Comparison of ENCODE assay signal across 8 mouse cellular contexts in genomic region chr7:13037901-13038555, GRCm38 (mm10). TPM values are rescaled to one million over a fixed set of nuclear protein-coding genes. Genes with fewer than 3 reads are reported as not detected.
DNase-seq lines count a peak whose midpoint lies in the region; ATAC-seq and TF ChIP-seq lines count a peak whose summit lies in the region.

Ube2m (minus strand) TSS chr7:13038275.

- H3K9ac ChIP-seq in MEL (ENCODE audit: control insufficient read depth, low read depth, low read length, poor library complexity, severe bottlenecking): peak within 1 kb of the TSS; percentile 98
- peak within 1 kb of the TSS; percentile 99 for H3K9ac ChIP-seq in lung, postnatal 0 days (replicated peaks; ENCODE audit: low read depth)

- TF ChIP-seq EP300 in MEL (IDR thresholded peaks at IDR 0.05; ENCODE audit: low read depth in 1 of 2, low read length in 2 of 2): no peak
- no peak for TF ChIP-seq EP300 in lung, postnatal 0 days (IDR thresholded peaks at IDR 0.05)

- H3K79me2 ChIP-seq in MEL (ENCODE audit: control insufficient read depth, insufficient read depth, low read length, poor library complexity): peaks cover 25% of the 10 kb centered on the region

- no peaks in the 10 kb centered on the region for H3K9me3 ChIP-seq in MEL (replicated peaks; ENCODE audit: insufficient read depth, low read length)
- peaks cover 6% of the 10 kb centered on the region for H3K9me3 ChIP-seq in hindbrain, embryonic 10.5 days
- no peaks in the 10 kb centered on the region for H3K9me3 ChIP-seq in lung, postnatal 0 days (ENCODE audit: low read length)

- peak within 1 kb of the TSS; percentile 62 for H3K4me2 ChIP-seq in lung, postnatal 0 days (replicated peaks; ENCODE audit: low read depth, low read length)

- WGBS in hindbrain, embryonic 10.5 days: under 1% methylated on average over 65 of the region's 65 CpGs
- WGBS in lung, postnatal 0 days: under 1% methylated on average over 52 of the region's 65 CpGs

- TF ChIP-seq CTCF in MEL (IDR thresholded peaks at IDR 0.05 in 2 of 3, conservative IDR thresholded peaks at IDR 0.05 in 1 of 3; ENCODE audit: control insufficient read depth in 1 of 3, insufficient read depth in 1 of 3, low read depth in 2 of 3, low read length in 3 of 3, poor library complexity in 1 of 3, severe bottlenecking in 1 of 3): no peak
- TF ChIP-seq CTCF in lung, postnatal 0 days (IDR thresholded peaks at IDR 0.05): no peak

- peaks cover 0 to 14% of the 10 kb centered on the region in 2 experiments; a peak in 2 of 4 replicates for H3K36me3 ChIP-seq in MEL (ENCODE audit: control insufficient read depth in 1 of 2, insufficient read depth in 2 of 2, low read length in 2 of 2)
- peaks cover 27% of the 10 kb centered on the region for H3K36me3 ChIP-seq in hindbrain, embryonic 10.5 days
- 0 out of 2 replicates have a peak, but pooled peaks cover under 1% of the 10 kb centered on the region for H3K36me3 ChIP-seq in lung, postnatal 0 days (ENCODE audit: insufficient read depth, low read length)

- H3K4me3 ChIP-seq in MEL (ENCODE audit: control insufficient read depth in 1 of 2, insufficient read depth in 1 of 2, low read depth in 2 of 2, low read length in 2 of 2): peak within 1 kb of the TSS; percentile 95 to 97
- peak within 1 kb of the TSS; percentile 79 for H3K4me3 ChIP-seq in hindbrain, embryonic 10.5 days
- H3K4me3 ChIP-seq in lung, postnatal 0 days (ENCODE audit: low read depth, low read length): peak within 1 kb of the TSS; percentile 84

- H3K4me1 ChIP-seq in MEL (ENCODE audit: control insufficient read depth in 1 of 2, insufficient read depth in 2 of 2, low read length in 2 of 2): peaks cover 5 to 24% of the 10 kb centered on the region in 2 experiments; a peak in 3 of 4 replicates
- H3K4me1 ChIP-seq in hindbrain, embryonic 10.5 days (replicated peaks): peaks cover 50% of the 10 kb centered on the region
- H3K4me1 ChIP-seq in lung, postnatal 0 days (ENCODE audit: insufficient read depth, low read depth, low read length): peaks cover 29% of the 10 kb centered on the region

- peak; percentile 98 for DNase-seq in MEL (ENCODE audit: low read depth, low spot score)
- peak; percentile 99 for DNase-seq in cerebellum, adult 8-10 months
- DNase-seq in hindbrain, embryonic 10.5 days (ENCODE audit: low spot score): peak; percentile 99
- peak; percentile 99 for DNase-seq in layer of hippocampus, adult 9-11 months
- peak; percentile 98 for DNase-seq in lung, postnatal 0 days (ENCODE audit: low spot score)
- peak; percentile 99 for DNase-seq in ovary, postnatal 14 days (ENCODE audit: low spot score)
- DNase-seq in thymus, postnatal 14 days: peak; percentile 100

- TF ChIP-seq POLR2A in MEL (IDR thresholded peaks at IDR 0.05; ENCODE audit: control insufficient read depth in 1 of 2, insufficient read depth in 1 of 2, low read depth in 1 of 2, low read length in 2 of 2, poor library complexity in 1 of 2): peak; percentile 88 to 93

- peak within 1 kb of the TSS; percentile 98 for H3K27ac ChIP-seq in MEL (ENCODE audit: control insufficient read depth, low read depth, low read length)
- peak within 1 kb of the TSS; percentile 100 for H3K27ac ChIP-seq in hindbrain, embryonic 10.5 days
- H3K27ac ChIP-seq in lung, postnatal 0 days (ENCODE audit: low read length): peak within 1 kb of the TSS; percentile 100

- H3K27me3 ChIP-seq in MEL (ENCODE audit: control insufficient read depth in 1 of 2, insufficient read depth in 2 of 2, low read length in 2 of 2): no peaks in the 10 kb centered on the region
- peaks cover 26% of the 10 kb centered on the region for H3K27me3 ChIP-seq in hindbrain, embryonic 10.5 days (ENCODE audit: insufficient read depth, poor library complexity, severe bottlenecking)
- 0 out of 2 replicates have a peak, but pooled peaks cover 4% of the 10 kb centered on the region for H3K27me3 ChIP-seq in lung, postnatal 0 days (replicated peaks; ENCODE audit: insufficient read depth, low read length)

- TF ChIP-seq RAD21 in MEL (IDR thresholded peaks at IDR 0.05; ENCODE audit: low read depth, low read length): no peak

- ATAC-seq in frontal cortex, adult (ENCODE audit: low TSS enrichment): peak; percentile 65
- peak; percentile 94 for ATAC-seq in lung, postnatal 0 days

TF ChIP-seq in MEL, 35 proteins besides CTCF, POLR2A, EP300 and RAD21:
- TF ChIP-seq JUND (IDR thresholded peaks at IDR 0.05; ENCODE audit: low read depth, low read length): no peak
- TF ChIP-seq SMC3 (IDR thresholded peaks at IDR 0.05; ENCODE audit: low read depth, low read length): no peak
- TF ChIP-seq CHD2 (IDR thresholded peaks at IDR 0.05; ENCODE audit: low read length): no peak
- TF ChIP-seq ZKSCAN1 (IDR thresholded peaks at IDR 0.05; ENCODE audit: low read depth, low read length): no peak
- TF ChIP-seq UBTF (IDR thresholded peaks at IDR 0.05; ENCODE audit: borderline replicate concordance, insufficient read depth, low read depth, low read length): 0 out of 2 replicates have a peak, but pooled peaks have one; percentile 30
- peak; percentile 77 for TF ChIP-seq HCFC1 (IDR thresholded peaks at IDR 0.05; ENCODE audit: low read depth, low read length)
- TF ChIP-seq MAFK (IDR thresholded peaks at IDR 0.05; ENCODE audit: borderline replicate concordance, low read depth, low read length): no peak
- no peak for TF ChIP-seq POLR2AphosphoS5 (IDR thresholded peaks at IDR 0.05; ENCODE audit: borderline replicate concordance, low read depth, low read length)
- TF ChIP-seq MXI1 (IDR thresholded peaks at IDR 0.05; ENCODE audit: low read depth, low read length): peak; percentile 70; the same call in 1 of the 2 replicates
- no peak for TF ChIP-seq CHD1 (IDR thresholded peaks at IDR 0.05; ENCODE audit: low read depth, low read length)
- no peak for TF ChIP-seq ZNF384 (IDR thresholded peaks at IDR 0.05; ENCODE audit: low read depth, low read length)
- TF ChIP-seq RCOR1 (IDR thresholded peaks at IDR 0.05; ENCODE audit: low read depth, low read length): no peak
- no peak for TF ChIP-seq USF1 (IDR thresholded peaks at IDR 0.05; ENCODE audit: low read depth, low read length)
- TF ChIP-seq KAT2A (conservative IDR thresholded peaks at IDR 0.05; ENCODE audit: low read depth, low read length): peak; percentile 60
- no peak for TF ChIP-seq MYB (IDR thresholded peaks at IDR 0.05; ENCODE audit: low read depth, low read length)
- TF ChIP-seq USF2 (IDR thresholded peaks at IDR 0.05; ENCODE audit: borderline replicate concordance in 1 of 2, insufficient read depth in 1 of 2, low read depth in 1 of 2, low read length in 2 of 2): no peak
- TF ChIP-seq NRF1 (IDR thresholded peaks at IDR 0.05; ENCODE audit: insufficient read depth, low read depth, low read length, poor library complexity, severe bottlenecking): peak; percentile 97
- peak; percentile 90 for TF ChIP-seq NELFE (IDR thresholded peaks at IDR 0.05; ENCODE audit: low read depth, low read length)
- no peak for TF ChIP-seq GATA1 (IDR thresholded peaks at IDR 0.05; ENCODE audit: low read depth, low read length)
- TF ChIP-seq ZC3H11A (IDR thresholded peaks at IDR 0.05; ENCODE audit: low read depth, low read length): no peak
- peak; percentile 58 for TF ChIP-seq TBP (IDR thresholded peaks at IDR 0.05; ENCODE audit: low read depth, low read length)
- TF ChIP-seq E2F4 (IDR thresholded peaks at IDR 0.05; ENCODE audit: borderline replicate concordance, low read depth, low read length): no peak
- 0 out of 2 replicates have a peak, but pooled peaks have one; percentile 20 for TF ChIP-seq MYC (IDR thresholded peaks at IDR 0.05; ENCODE audit: low read depth, low read length)
- TF ChIP-seq MEF2A (IDR thresholded peaks at IDR 0.05; ENCODE audit: extremely low read depth, insufficient replicate concordance, low read depth, low read length, poor library complexity, severe bottlenecking): no peak
- peak; percentile 75 for TF ChIP-seq SIN3A (IDR thresholded peaks at IDR 0.05; ENCODE audit: low read length)
- TF ChIP-seq TCF12 (IDR thresholded peaks at IDR 0.05; ENCODE audit: low read depth, low read length): peak; percentile 40
- no peak for TF ChIP-seq BHLHE40 (IDR thresholded peaks at IDR 0.05; ENCODE audit: borderline replicate concordance, low read depth, low read length)
- TF ChIP-seq ELF1 (IDR thresholded peaks at IDR 0.05; ENCODE audit: low read depth, low read length): peak; percentile 88
- TF ChIP-seq GABPA (IDR thresholded peaks at IDR 0.05; ENCODE audit: low read depth, low read length): no peak
- peak; percentile 67; the same call in 1 of the 2 replicates for TF ChIP-seq MAX (IDR thresholded peaks at IDR 0.05; ENCODE audit: low read length)
- peak; percentile 73; the same call in 1 of the 2 replicates for TF ChIP-seq MAZ (IDR thresholded peaks at IDR 0.05; ENCODE audit: low read depth, low read length)
- peak; percentile 88 for TF ChIP-seq POLR2AphosphoS2 (IDR thresholded peaks at IDR 0.05; ENCODE audit: low read length)
- peak; percentile 80 for TF ChIP-seq ZMIZ1 (IDR thresholded peaks at IDR 0.05; ENCODE audit: low read depth, low read length)
- TF ChIP-seq TAL1 (IDR thresholded peaks at IDR 0.05; ENCODE audit: low read length): no peak
- peak; percentile 34; the same call in 1 of the 2 replicates for TF ChIP-seq ETS1 (IDR thresholded peaks at IDR 0.05; ENCODE audit: low read depth, low read length)

RNA-seq across cellular contexts. Expression of gene Ube2m, which starts in this region (rescaled TPM):
- total RNA-seq in MEL (2012; rRNA removed): 134 and 148 TPM in 2 replicates
- 100 to 1,000 TPM in 1 of 2 experiments, not detected in 1; 336 TPM for polyA plus RNA-seq in MEL (2012; ENCODE audit: insufficient read depth in 1 of 2, insufficient read length in 2 of 2, low read depth in 1 of 2, low replicate concordance in 2 of 2, missing spikeins in 1 of 2)
- polyA plus RNA-seq in hindbrain, embryonic 10.5 days (2016; fragmentation: Nextera tagmentation; extraction: Ambion mirVana): 126 and 157 TPM in 2 replicates
- polyA plus RNA-seq in lung, postnatal 0 days (2015; fragmentation: Nextera tagmentation; extraction: Ambion mirVana): 67.8 and 78.1 TPM in 2 replicates

Comparison
In these comparisons a context has a peak if more than half of its experiments do, and no peak if none do; other contexts are left out.
1. Peak in every context shown above with its lines: DNase-seq, ATAC-seq, H3K4me3 ChIP-seq and H3K27ac ChIP-seq.